Mouse (Mus musculus) C3H10T1/2 (cell line): ENCODE measurements around the gene Hsf2. TPM values are rescaled to one million over a fixed set of nuclear protein-coding genes. Genes with fewer than 3 reads are reported as not detected.

ENCODE experiments used
- polyA plus RNA-seq, 2 experiments: library from polyadenylated mRNA; unstranded; fragments of >200 nt; fragmentation: generic; extraction: Trizol; gene quantifications; one replicate each; pipeline ENCODE4 v1.2.1; 2012; ENCODE audit warnings: missing spikeins in 2 of 2

Gene Hsf2
- 1 to 10 TPM in 1 of 2 experiments, under 1 TPM in 1; 0.69 to 6.0 TPM for polyA plus RNA-seq

DNA sequence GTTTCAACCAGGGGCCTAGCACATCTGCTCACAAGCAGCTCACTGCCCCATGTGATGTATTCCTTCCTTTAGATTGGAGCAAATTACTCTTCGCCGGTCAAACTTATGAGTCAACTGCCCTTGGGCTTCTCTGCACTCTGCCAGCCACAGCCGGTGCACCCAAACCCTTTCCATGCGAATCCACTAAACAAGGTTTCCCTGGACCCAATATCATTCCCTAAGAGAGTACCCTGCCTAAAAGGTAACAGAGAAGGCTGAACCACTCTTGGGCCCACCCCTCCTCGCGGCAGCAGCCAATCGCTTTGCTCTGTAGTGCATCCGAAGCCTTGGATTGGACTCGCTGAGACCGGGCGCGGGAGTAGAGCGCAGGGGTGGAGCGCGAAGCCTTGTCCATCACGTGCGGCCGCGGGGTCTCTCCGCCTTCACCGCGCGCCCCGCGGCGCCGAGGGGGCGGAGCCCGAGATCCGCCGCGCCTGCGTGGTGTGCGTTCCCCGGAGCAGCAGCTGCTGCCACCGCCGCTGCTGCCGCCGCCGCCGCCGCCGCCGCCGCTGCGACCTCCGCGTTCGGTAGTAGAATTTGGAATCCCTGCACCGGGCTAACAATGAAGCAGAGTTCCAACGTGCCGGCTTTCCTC lies at the start of gene Hsf2:
Gene Hsf2, plus strand, starts transcription at position 478 of the 634 bp plus-strand sequence.

DNA sequence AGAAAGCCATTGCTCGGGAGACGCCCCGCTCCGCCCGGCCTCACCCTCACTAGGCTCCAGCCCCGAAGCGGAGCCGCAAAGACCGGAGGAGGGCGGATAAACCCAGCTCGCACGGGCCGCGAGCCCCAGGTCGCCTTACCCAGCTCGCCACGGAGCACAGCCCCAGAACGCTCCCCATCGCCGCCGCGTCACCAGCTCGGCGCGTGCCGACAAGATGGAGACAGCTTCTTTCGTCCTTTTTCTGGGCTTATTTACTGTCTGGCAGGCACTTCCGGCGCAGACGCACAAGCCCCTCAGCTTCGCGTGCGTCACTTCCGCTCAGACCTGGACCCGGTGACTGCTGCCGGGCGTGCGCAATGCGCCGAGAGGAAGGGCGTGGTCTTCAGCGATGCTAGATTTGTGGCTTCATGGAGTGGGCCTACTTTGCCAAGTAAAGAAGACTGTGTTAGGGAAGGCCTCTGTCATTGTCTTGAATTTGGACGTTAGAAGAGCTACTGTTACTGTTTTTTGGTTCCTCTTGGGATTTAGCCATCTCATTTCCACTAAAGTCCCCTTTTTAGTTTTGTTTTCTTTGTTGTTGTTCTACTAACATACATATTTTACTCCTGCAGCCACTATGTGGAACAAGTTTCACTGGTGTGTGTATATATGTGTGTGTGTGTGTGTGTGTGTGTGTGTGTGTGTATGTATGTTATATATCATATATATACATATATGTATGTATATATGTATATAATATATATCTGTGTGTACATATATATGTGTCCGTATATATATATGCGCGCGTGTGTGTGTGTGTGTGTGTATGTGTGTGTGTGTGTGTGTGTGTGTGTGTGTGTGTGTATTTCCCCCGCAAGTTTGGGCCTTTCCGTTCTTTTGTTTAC lies 46.3 kb downstream of the Hsf2 start, which contains the start of gene Serinc1:
Gene Serinc1, minus strand, starts transcription at position 313 of the 884 bp plus-strand sequence.

Other genes starting within 250 kb of the Hsf2 start
- 10 to 100 TPM in 1 of 2 experiments, 1 to 10 TPM in 1; 3.4 to 47.3 TPM for gene Serinc1, start 46.1 kb downstream of the Hsf2 start, polyA plus RNA-seq
- not detected for gene Pkib, start 145.6 kb downstream of the Hsf2 start, polyA plus RNA-seq